Mouse (Mus musculus): ENCODE data around the gene Foxn3. TPM values are rescaled to one million over a fixed set of nuclear protein-coding genes. Genes with fewer than 3 reads are reported as not detected.

Gene Foxn3
- polyA plus RNA-seq, 1 experiment from 2014 or later = 15.7 TPM

DNA sequence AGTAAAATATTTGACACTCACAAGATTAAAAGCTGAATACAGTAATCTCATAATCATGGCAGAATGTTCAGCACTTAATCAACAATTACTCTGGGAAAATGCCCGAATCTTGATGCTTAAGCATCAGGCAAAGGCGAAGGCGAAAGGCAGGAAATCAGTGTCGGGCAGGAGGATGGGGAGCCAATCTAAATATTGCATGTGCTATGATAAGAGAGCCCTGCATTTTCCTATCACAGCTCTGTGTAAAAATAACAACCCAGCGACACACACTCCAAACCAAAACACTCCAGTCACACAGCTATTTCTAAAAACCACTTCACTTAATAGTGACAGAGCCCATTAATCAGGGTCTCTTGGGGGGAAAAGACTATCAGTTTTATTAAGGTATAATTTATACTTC, 305.8 kb downstream of the Foxn3 start:
- TF ChIP-seq CTCF (IDR thresholded peaks at IDR 0.05) = no peak
- DNase-seq (ENCODE audit: low read depth, low spot score) (no peak), ATAC-seq (no peak)
- ChIA-PET POLR2A (no interaction called here), CTCF (no interaction called here)
- H3K27me3 ChIP-seq = no peaks in the 10 kb centered on the region
- in situ Hi-C loops (cut with MboI; ENCODE audit: low pct_unique_long_range_greater_than_20kb) = no loop called here

DNA sequence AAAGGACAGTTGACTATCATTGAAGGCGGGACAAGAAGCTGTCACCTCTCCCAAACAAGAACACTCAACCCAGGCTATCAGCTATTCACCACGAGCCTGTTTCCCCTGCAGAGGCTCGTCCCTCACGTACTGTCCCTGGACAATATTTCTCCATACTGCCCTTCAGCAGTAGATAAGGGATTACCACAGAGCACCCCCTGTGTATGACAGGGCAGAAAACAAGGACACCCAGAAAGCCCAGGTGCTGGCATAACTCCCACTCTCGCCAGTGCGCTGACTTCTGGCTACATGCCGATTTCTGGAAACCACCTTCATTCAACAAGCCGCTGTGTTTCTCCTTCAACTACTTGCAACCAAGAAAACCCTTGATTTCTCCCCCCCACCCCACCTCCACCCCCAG, 306.4 kb downstream of the Foxn3 start:
- CTCF ChIA-PET = no interaction called here
- H3K27me3 ChIP-seq = no peaks in the 10 kb centered on the region
- no peak for DNase-seq (ENCODE audit: low read depth, low spot score)
- POLR2A ChIA-PET = no interaction called here
- in situ Hi-C loops (cut with MboI; ENCODE audit: low pct_unique_long_range_greater_than_20kb) = no loop called here
- ATAC-seq = no peak
- no peak for TF ChIP-seq CTCF (IDR thresholded peaks at IDR 0.05)

DNA sequence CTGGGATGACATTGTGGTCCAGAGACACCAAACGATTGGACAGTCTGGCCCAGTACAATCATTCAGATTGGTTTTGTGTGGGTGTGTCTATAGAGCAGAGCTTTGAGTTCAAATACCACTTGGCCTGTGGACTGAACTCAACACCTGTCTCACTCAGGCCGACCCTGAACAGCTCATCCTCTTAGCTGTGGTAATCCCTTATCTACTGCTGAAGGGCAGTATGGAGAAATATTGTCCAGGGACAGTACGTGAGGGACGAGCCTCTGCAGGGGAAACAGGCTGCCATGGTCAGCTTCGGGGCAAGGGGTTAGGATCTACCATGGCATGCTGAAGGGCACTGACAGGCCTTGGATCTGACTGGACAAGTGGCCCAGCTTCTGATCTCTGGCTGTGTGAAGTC, 306.9 kb downstream of the Foxn3 start:
- no peak for ATAC-seq
- POLR2A ChIA-PET = no interaction called here
- no peaks in the 10 kb centered on the region for H3K27me3 ChIP-seq
- DNase-seq (ENCODE audit: low read depth, low spot score) = no peak
- CTCF ChIA-PET = no interaction called here
- TF ChIP-seq CTCF (IDR thresholded peaks at IDR 0.05) = no peak
- in situ Hi-C loops (cut with MboI; ENCODE audit: low pct_unique_long_range_greater_than_20kb) = no loop called here

DNA sequence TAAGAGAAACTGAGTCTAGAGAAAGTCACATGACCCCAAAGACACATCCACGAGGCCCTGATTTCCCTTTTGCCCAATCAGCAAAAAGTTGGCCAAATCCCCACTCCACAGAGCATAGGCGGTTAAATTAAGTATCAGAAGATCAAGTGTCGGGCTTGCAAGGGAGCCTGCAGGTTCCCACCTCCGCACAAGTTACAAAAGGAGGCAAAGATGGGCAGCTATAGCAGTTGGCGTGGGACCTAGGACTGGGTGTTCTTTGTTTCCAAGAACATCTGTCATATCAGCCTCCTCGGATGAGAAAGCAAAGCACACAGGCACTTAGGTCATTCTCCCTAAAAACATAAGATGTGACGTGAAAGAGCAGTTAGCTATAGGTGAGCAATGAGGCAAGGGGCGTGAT, 308.9 kb downstream of the Foxn3 start:
- ATAC-seq (no peak), DNase-seq (ENCODE audit: low read depth, low spot score) (no peak)
- no peak for TF ChIP-seq CTCF (IDR thresholded peaks at IDR 0.05)
- ChIA-PET CTCF (no interaction called here), POLR2A (no interaction called here)
- no peaks in the 10 kb centered on the region for H3K27me3 ChIP-seq
- in situ Hi-C loops (cut with MboI; ENCODE audit: low pct_unique_long_range_greater_than_20kb) = no loop called here

DNA sequence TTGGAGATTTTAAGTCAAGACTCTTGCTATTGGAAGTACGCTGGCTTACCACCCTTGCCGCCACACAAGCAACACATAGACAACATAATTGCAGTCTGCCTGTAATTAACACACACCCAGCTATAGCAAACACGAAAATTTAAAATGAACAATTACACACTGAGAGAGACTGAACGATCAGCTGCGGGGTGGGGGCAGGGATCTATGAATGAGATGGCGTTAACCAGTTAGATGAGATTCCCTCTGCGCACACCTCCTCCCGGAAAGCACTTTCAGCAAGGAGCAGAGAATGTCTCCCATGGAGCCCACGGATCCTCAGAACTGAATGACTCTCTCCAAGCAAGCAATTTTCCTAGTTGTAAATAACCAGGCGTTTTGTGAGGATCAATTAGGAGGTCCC, 309.8 kb downstream of the Foxn3 start:
- DNase-seq (ENCODE audit: low read depth, low spot score) (no peak), ATAC-seq (no peak)
- H3K27me3 ChIP-seq = no peaks in the 10 kb centered on the region
- in situ Hi-C loops (cut with MboI; ENCODE audit: low pct_unique_long_range_greater_than_20kb) = no loop called here
- TF ChIP-seq CTCF (IDR thresholded peaks at IDR 0.05) = no peak
- CTCF ChIA-PET = no interaction called here
- POLR2A ChIA-PET = interaction anchor here (0.5 kb wide), 1 partner anchor 87 kb away, joined by 3 read pairs; no protein-coding TSS in a partner anchor

DNA sequence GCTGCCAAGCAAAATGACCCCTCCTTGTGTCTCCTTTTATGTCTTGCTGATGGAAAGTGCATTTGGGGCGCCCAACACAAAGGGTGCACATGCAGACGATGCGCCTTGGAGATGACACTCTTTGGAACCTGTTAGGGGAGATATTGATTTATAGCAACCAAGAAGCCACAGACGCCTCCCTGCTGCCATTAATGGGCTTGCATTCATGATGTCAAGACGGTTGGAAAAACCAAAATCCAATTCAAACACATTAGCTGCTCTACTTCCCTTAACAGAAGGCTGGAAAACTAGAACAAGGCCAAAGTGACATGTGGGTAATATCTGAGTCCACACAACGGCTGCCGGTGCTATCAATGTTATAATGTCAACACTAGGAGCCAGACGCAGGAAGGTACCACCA, 314.8 kb downstream of the Foxn3 start:
- in situ Hi-C loops (cut with MboI; ENCODE audit: low pct_unique_long_range_greater_than_20kb) = no loop called here
- no peak for ATAC-seq
- POLR2A ChIA-PET = no interaction called here
- CTCF ChIA-PET = no interaction called here
- no peak for TF ChIP-seq CTCF (IDR thresholded peaks at IDR 0.05)
- no peak for DNase-seq (ENCODE audit: low read depth, low spot score)
- H3K27me3 ChIP-seq = no peaks in the 10 kb centered on the region

DNA sequence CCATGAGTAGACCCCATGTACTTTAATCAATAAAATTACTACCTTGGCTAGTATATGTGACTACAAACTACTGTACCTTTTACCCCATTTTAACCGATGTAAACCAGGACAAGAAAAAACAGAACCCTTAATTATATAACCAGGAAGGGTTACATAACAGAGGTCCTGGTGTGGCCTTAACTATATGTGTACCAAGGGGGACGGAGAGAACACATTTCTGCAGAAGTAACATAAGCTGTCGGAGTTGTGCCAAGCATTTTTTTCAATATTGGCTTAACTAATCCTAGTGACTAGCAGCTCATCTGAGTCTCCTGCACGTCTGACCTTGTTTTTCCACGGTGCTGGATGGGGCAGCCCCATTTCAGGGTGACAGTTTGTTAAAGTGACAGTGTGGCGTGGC, 315.4 kb downstream of the Foxn3 start:
- ChIA-PET POLR2A (no interaction called here), CTCF (no interaction called here)
- no peak for DNase-seq (ENCODE audit: low read depth, low spot score)
- in situ Hi-C loops (cut with MboI; ENCODE audit: low pct_unique_long_range_greater_than_20kb) = no loop called here
- no peak for TF ChIP-seq CTCF (IDR thresholded peaks at IDR 0.05)
- ATAC-seq = no peak
- H3K27me3 ChIP-seq = no peaks in the 10 kb centered on the region

DNA sequence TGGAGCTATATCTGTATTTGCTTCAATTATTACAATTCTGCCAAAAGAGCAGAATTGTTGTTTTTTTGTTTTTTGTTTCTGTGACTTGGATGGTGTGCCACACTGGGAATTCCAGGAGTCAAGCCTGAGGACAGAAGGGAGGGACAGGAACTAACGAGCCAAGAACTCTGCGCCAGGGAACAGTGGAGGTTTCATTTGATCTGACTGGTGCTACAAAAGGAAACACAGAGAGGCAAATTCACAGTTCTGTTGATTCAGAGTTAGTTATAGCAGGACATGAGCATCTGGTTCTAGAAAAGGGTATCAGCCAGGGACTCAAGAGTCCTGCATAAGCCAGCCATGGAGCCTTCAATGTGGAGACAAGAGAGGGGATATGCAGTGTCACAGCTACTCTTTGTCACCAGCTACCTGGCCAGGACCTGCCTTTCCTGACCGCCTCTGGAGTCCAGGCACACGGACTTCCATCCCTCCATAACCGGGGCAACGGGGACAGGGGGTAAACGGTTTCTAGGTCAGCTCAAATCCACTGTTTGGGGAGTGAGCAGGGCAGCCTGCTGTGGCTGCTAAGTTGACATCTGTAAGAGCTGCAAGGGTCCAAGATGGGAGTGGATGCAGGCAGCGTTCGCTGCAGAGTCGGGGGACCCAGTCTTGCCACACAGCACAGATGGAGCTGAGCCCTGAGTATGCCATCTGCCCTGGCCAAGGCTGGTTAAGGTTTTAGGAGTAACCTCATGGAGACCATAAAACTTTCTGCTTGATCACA, 316.2 kb downstream of the Foxn3 start:
- ChIA-PET POLR2A (no interaction called here), CTCF (no interaction called here)
- no peak for ATAC-seq
- DNase-seq (ENCODE audit: low read depth, low spot score) = no peak
- no peak for TF ChIP-seq CTCF (IDR thresholded peaks at IDR 0.05)
- in situ Hi-C loops (cut with MboI; ENCODE audit: low pct_unique_long_range_greater_than_20kb) = no loop called here
- H3K27me3 ChIP-seq = no peaks in the 10 kb centered on the region

DNA sequence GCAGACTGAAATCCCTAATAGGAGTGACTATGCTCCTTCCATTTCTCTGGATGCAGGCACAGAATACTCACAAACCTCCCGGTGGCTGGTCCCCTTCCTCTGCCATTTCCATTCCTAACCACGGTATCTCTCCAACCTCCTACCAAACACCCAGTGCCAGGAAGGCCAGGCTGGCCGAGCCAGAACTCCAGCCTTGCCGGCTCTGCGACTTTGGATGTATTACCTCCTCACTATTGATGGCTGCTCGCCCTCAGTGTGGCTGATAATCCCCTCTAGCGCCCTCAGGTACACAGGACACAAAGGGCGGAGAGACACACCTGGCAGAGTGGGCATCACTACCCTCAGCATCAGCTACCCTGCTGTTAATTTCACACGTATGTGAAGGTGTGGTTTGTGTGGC, 318.7 kb downstream of the Foxn3 start:
- no peak for TF ChIP-seq CTCF (IDR thresholded peaks at IDR 0.05)
- ATAC-seq = no peak
- no peak for DNase-seq (ENCODE audit: low read depth, low spot score)
- no peaks in the 10 kb centered on the region for H3K27me3 ChIP-seq
- in situ Hi-C loops (cut with MboI; ENCODE audit: low pct_unique_long_range_greater_than_20kb) = no loop called here
- POLR2A ChIA-PET = no interaction called here
- CTCF ChIA-PET = no interaction called here

DNA sequence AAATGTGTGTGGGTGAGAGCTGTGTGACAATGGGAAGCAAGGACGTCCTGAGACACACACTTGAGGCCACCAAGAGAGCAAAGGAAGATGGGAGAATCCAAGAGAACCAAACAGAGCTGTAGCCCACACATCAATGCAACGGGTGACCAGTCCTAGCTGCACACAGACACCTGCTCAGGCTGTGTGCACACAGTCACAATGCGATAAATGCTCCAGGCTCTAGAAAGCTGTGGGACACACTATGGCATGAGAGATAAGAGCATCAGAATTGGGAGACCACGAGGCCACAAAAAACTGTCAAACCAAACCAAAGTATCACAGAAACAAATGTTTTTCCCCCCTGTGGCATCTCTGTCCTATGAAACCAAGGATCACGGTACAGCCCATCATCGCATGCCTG, 319.1 kb downstream of the Foxn3 start:
- ChIA-PET POLR2A (no interaction called here), CTCF (no interaction called here)
- H3K27me3 ChIP-seq = no peaks in the 10 kb centered on the region
- in situ Hi-C loops (cut with MboI; ENCODE audit: low pct_unique_long_range_greater_than_20kb) = no loop called here
- no peak for ATAC-seq
- DNase-seq (ENCODE audit: low read depth, low spot score) = no peak
- no peak for TF ChIP-seq CTCF (IDR thresholded peaks at IDR 0.05)

DNA sequence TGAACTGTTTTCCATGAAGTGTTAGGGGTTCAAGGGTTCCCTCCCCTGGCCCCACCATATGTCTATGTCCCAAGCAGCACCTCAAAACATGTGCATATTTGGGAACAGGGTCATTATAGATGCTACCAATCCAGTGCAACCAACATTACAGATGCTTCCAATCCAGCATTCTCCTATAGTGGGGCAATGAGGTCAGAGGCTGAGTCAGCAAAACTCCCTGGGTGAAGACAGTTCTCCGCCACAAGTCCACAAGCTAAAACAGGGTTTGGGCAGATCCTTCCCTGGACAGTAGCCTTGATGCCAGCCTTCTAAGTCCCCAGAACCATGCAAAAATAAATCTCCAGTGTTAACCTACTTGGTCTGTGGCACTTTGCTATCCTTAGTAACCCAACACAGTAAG, 320.1 kb downstream of the Foxn3 start:
- ATAC-seq (no peak), DNase-seq (ENCODE audit: low read depth, low spot score) (no peak)
- in situ Hi-C loops (cut with MboI; ENCODE audit: low pct_unique_long_range_greater_than_20kb) = no loop called here
- H3K27me3 ChIP-seq = no peaks in the 10 kb centered on the region
- TF ChIP-seq CTCF (IDR thresholded peaks at IDR 0.05) = no peak
- ChIA-PET POLR2A (no interaction called here), CTCF (no interaction called here)

DNA sequence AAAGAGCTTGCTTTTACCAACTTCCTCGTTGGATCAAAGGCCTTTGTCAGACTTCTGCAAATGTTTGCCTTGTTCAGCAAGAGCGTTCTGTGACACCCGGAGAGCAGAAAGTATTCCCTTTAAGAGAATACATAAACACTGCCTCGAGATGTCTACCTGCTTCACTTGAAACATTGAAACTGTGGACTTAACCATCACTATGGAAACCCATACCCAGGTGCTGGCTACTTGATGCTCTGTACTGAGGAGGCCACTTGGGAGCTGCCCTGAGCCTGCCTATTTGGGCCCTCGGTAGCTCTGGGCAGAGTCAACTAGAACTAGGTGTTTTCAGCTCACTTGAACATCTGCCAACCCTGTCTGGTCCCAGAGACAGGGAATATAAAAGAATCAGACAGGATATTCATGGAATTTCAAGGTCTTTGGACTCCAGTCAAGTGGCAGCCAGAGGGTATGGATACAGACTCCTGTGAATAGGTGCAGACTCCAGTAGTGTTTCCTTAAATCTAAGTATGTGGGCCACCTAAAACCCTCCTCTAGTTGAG, 323.1 kb downstream of the Foxn3 start:
- ATAC-seq (no peak), DNase-seq (ENCODE audit: low read depth, low spot score) (no peak)
- TF ChIP-seq CTCF (IDR thresholded peaks at IDR 0.05) = no peak
- no peaks in the 10 kb centered on the region for H3K27me3 ChIP-seq
- CTCF ChIA-PET = no interaction called here
- POLR2A ChIA-PET = no interaction called here
- in situ Hi-C loops (cut with MboI; ENCODE audit: low pct_unique_long_range_greater_than_20kb) = no loop called here
